Mouse (Mus musculus) heart, postnatal 0 days (tissue): ENCODE measurements around the gene Zcchc7. TPM values are rescaled to one million over a fixed set of nuclear protein-coding genes. Genes with fewer than 3 reads are reported as not detected.

Source experiments
- ATAC-seq: fragments of 200-750 bp; cut with Nextera tagmentation; 2 replicates; pipeline ENCODE4 v1.8.0; 2017; ENCODE audit warnings: low read depth, moderate number of reproducible peaks, moderate library complexity; ENCODE audit not compliant: insufficient read depth
- DNase-seq: peaks from one replicate; pipeline ENCODE4 v3.0.0-alpha.2; 2016; ENCODE audit warnings: low spot score
- H3K27ac ChIP-seq: fragments of 300-500 bp; sonication (generic); 2 replicates; pipeline ENCODE4 v1.5.1; 2014; ENCODE audit warnings: low read depth, mild to moderate bottlenecking
- H3K27me3 ChIP-seq: fragments of 300-500 bp; sonication (generic); 2 replicates; pipeline ENCODE4 v1.6.1; 2014; ENCODE audit warnings: low read length, mixed read lengths; ENCODE audit not compliant: control insufficient read depth, insufficient read depth
- H3K36me3 ChIP-seq: fragments of 300-500 bp; sonication (generic); replicated peaks from 2 replicates; pipeline ENCODE4 v1.6.1; 2014; ENCODE audit warnings: low read length, mixed read lengths; ENCODE audit not compliant: control insufficient read depth, insufficient read depth
- H3K4me1 ChIP-seq: fragments of 300-500 bp; sonication (generic); 2 replicates; pipeline ENCODE4 v1.6.1; 2014; ENCODE audit warnings: antibody characterized with exemption; ENCODE audit not compliant: control insufficient read depth, insufficient read depth
- H3K4me2 ChIP-seq: fragments of 300-500 bp; sonication (generic); 2 replicates; pipeline ENCODE4 v1.6.1; 2014; ENCODE audit warnings: low read depth, mild to moderate bottlenecking, low read length, moderate library complexity
- H3K4me3 ChIP-seq: fragments of 300-500 bp; sonication (generic); 2 replicates; pipeline ENCODE4 v1.5.1; 2014; ENCODE audit warnings: low read depth, low read length
- H3K9ac ChIP-seq: fragments of 300-500 bp; sonication (generic); replicated peaks from 2 replicates; pipeline ENCODE4 v1.6.1; 2014; ENCODE audit warnings: low read depth, low read length, mixed read lengths
- H3K9me3 ChIP-seq: fragments of 300-500 bp; sonication (generic); replicated peaks from 2 replicates; pipeline ENCODE4 v1.6.1; 2016; ENCODE audit warnings: low read length; ENCODE audit not compliant: control insufficient read depth
- CTCF ChIP-seq: IDR thresholded peaks from 2 replicates; pipeline ENCODE4 v1.5.1; 2016; ENCODE audit warnings: antibody characterized with exemption, control low read depth, low read depth
- EP300 ChIP-seq: IDR thresholded peaks from 2 replicates; pipeline ENCODE4 v1.6.1; 2016; ENCODE audit warnings: antibody characterized with exemption, low read depth
- WGBS: fragments of 180-500 bp; shearing (Covaris S2); extraction: QIAGEN DNeasy Blood & Tissue Kit; methylation state at CpG from one replicate; pipeline ENCODE4 v1.1.7; 2014; 5-methylcytosine and 5-hydroxymethylcytosine counted together
- polyA plus RNA-seq: library from polyadenylated mRNA; unstranded; fragments of >200 nt; fragmentation: Nextera tagmentation; extraction: Ambion mirVana; gene quantifications from 2 replicates; pipeline ENCODE4 v1.2.1, GENCODE M21; 2015
- total RNA-seq: library from RNA; depleted of rRNA; stranded (reverse); fragments of >200 nt; gene quantifications from 2 replicates; pipeline ENCODE4 v1.2.3, GENCODE M21; 2014; ENCODE audit warnings: low replicate concordance

The Zcchc7 gene
- total and polyA plus RNA-seq, 2 experiments from 2014 or later = 14.1 to 22.4 TPM

DNA sequence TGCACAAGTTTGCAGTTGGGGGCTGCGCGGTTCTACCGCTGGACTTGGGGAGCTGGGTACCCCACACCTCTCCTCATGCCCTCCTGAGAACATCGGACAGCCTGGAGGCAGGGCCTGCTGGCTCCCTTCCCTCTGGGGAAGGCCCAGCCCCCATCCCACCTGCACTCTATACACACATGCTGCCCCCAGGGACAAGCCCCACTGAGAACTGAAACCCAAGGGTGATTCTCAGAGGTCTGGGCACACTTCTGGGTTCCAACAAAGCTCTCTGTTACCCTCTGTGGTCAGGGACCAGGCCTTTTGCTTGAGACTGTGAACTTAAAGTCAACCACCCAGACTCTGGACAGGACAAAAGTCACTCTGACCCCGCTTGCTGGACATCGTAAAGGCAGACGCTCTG lies 214.4 kb downstream of the Zcchc7 start:
- H3K4me3 ChIP-seq = no peak overlapping the region
- H3K9me3 ChIP-seq = no peaks in the 10 kb centered on the region
- ATAC-seq = no peak
- no peaks in the 10 kb centered on the region for H3K27me3 ChIP-seq
- no peaks in the 10 kb centered on the region for H3K4me1 ChIP-seq
- H3K4me2 ChIP-seq = no peak overlapping the region
- no peak overlapping the region for H3K9ac ChIP-seq
- H3K27ac ChIP-seq = no peak overlapping the region
- 84% methylated on average over 7 of the region's 7 CpGs for WGBS
- DNase-seq = no peak
- H3K36me3 ChIP-seq = no peaks in the 10 kb centered on the region
- no peak for TF ChIP-seq CTCF

DNA sequence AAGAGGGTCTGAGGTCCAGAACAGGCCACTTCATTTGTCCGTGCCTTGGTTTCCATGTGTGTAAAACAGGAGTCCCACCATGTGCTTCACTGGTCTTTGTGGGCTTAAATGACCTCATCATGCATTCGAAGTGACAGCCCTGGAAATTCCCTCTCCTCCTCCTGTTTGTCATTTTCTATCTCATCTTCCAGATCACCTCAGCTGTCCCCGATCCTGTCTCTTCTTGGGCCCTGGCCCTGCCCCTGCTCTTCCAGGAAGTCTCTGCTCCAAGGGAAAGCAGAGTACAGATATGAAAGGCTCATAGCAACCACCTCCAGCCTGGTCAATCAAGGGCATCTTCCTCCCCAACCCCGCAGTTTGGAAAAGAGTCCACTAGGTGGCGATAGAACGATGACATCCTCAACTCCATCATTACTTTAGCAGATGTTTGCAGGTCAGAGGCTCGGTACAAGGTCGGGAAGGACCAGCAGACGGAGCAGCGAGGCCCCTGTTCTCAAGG lies 215.0 kb downstream of the Zcchc7 start:
- ATAC-seq = 0 out of 2 replicates have a peak, but pooled peaks have one; percentile 17
- H3K9ac ChIP-seq = no peak overlapping the region
- H3K27ac ChIP-seq = no peak overlapping the region
- H3K27me3 ChIP-seq = no peaks in the 10 kb centered on the region
- no peak overlapping the region for H3K4me2 ChIP-seq
- no peaks in the 10 kb centered on the region for H3K36me3 ChIP-seq
- TF ChIP-seq CTCF (peak; percentile 81), EP300 (no peak)
- H3K4me1 ChIP-seq = no peaks in the 10 kb centered on the region
- 17% methylated on average over 10 of the region's 10 CpGs for WGBS
- H3K4me3 ChIP-seq = no peak overlapping the region
- peak; percentile 44 for DNase-seq
- H3K9me3 ChIP-seq = no peaks in the 10 kb centered on the region

DNA sequence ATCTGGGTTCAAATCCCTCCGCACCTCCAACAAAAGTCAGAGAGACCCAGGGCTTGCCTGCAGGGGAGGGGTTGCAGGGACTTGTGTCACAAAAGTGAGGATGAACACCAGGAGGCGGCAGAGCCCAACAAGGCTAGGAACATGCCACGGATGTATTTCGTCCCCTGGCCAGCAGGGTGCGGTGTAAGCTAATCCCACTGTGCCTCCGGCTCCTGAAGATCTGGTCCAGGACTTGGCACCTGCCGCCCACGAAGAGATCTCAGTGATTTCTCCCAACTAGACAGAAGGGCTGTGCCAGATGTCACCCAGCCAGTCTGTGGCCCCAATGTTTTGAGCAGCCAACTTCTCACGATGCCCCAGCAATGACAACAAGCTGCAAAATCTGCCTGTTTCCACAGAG lies 217.8 kb downstream of the Zcchc7 start:
- no peaks in the 10 kb centered on the region for H3K36me3 ChIP-seq
- H3K4me2 ChIP-seq = peak overlapping the region; percentile 56
- no peak overlapping the region for H3K9ac ChIP-seq
- ATAC-seq (peak; percentile 82), DNase-seq (peak; percentile 81)
- WGBS = 9% methylated on average over 9 of the region's 9 CpGs
- no peak overlapping the region for H3K27ac ChIP-seq
- no peaks in the 10 kb centered on the region for H3K27me3 ChIP-seq
- H3K4me1 ChIP-seq = no peaks in the 10 kb centered on the region
- H3K4me3 ChIP-seq = no peak overlapping the region
- no peaks in the 10 kb centered on the region for H3K9me3 ChIP-seq
- TF ChIP-seq CTCF = peak; percentile 99
- no peak for TF ChIP-seq EP300

DNA sequence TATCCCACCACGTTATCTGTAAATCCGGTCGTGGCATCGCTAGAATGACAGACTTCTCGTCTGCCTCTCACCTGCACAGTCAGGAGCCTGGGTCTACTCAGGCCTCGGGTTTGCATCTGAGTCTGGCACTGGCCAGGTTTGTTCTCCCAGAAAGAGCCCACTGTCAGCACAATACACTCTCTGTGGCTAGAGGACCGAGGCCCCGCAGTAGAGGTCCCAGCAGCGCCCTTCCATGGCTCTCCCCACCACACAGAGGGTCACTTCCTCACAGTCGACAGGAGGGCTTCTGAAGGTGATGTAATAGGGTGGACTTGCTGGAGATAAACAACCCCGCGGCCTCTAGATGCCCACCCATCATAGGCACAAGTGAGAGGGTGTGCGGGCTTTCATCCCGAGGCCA lies 218.2 kb downstream of the Zcchc7 start:
- H3K4me2 ChIP-seq = peak overlapping the region; percentile 56
- no peaks in the 10 kb centered on the region for H3K27me3 ChIP-seq
- no peak overlapping the region for H3K9ac ChIP-seq
- 44% methylated on average over 14 of the region's 14 CpGs for WGBS
- TF ChIP-seq CTCF (no peak), EP300 (no peak)
- no peak for DNase-seq
- no peaks in the 10 kb centered on the region for H3K4me1 ChIP-seq
- H3K27ac ChIP-seq = no peak overlapping the region
- ATAC-seq = peak; percentile 24; the same call in 1 of the 2 replicates
- no peak overlapping the region for H3K4me3 ChIP-seq
- H3K36me3 ChIP-seq = no peaks in the 10 kb centered on the region
- H3K9me3 ChIP-seq = no peaks in the 10 kb centered on the region

DNA sequence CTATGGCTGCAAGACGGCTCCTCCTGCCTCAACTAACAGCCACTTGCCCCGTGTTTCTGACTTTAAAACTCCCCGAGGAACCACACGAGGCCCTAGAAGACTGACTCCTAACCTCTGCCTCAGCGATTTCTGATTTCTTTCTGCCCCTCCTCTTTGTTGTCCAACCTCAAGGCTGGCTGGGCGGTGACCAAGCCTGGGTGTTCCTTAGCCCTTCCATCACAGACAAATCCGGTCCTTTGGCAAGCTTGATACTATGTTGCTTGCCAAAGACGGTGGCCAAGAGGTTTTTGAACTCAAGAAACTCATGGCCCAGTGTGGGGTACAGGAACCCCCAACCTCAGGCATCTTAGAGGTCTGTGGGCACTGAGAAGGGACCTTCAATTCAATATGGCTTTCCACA lies 218.7 kb downstream of the Zcchc7 start:
- Histone ChIP-seq H3K4me2 (no peak overlapping the region), H3K27ac (no peak overlapping the region), H3K36me3 (no peaks in the 10 kb centered on the region), H3K9ac (no peak overlapping the region), H3K27me3 (no peaks in the 10 kb centered on the region), H3K4me1 (no peaks in the 10 kb centered on the region), H3K9me3 (no peaks in the 10 kb centered on the region), H3K4me3 (no peak overlapping the region)
- TF ChIP-seq EP300 (no peak), CTCF (no peak)
- ATAC-seq = no peak
- no peak for DNase-seq
- WGBS = 82% methylated on average over 8 of the region's 8 CpGs

- no peaks in the 10 kb centered on the region for H3K36me3 ChIP-seq
- no peaks in the 10 kb centered on the region for H3K9me3 ChIP-seq
- H3K4me1 ChIP-seq = peaks cover 15% of the 10 kb centered on the region
- TF ChIP-seq EP300 (no peak), CTCF (no peak)
- H3K4me3 ChIP-seq = no peak overlapping the region
- no peak for ATAC-seq
- 58% methylated on average over 6 of the region's 6 CpGs for WGBS
- no peak overlapping the region for H3K9ac ChIP-seq
- no peak for DNase-seq
- H3K27ac ChIP-seq = no peak overlapping the region
- H3K4me2 ChIP-seq = no peak overlapping the region
- H3K27me3 ChIP-seq = no peaks in the 10 kb centered on the region
Observed at GRCm38 (mm10) chr4:44976026-44976615, 220.4 kb downstream of the Zcchc7 start.
